Mouse (Mus musculus): Measurements from ENCODE around the gene Swap70. TPM values are rescaled to one million over a fixed set of nuclear protein-coding genes. Genes with fewer than 3 reads are reported as not detected.

Gene Swap70
- polyA plus RNA-seq (2021; fragmentation: Nextera tagmentation) = 4.1 and 4.5 TPM in 2 replicates
- long read RNA-seq, experiment 1, full-length matches to known transcripts = 13 of 21 reads
- long read RNA-seq, experiment 1, partial matches to known transcripts = 8 of 21 reads
- long read RNA-seq, experiment 1, other reads (novel, unspliced or antisense) = 0 of 21 reads
- long read RNA-seq, experiment 2, full-length matches to known transcripts = 51 of 56 reads
- long read RNA-seq, experiment 2, partial matches to known transcripts = 1 of 56 reads
- long read RNA-seq, experiment 2, other reads (novel, unspliced or antisense) = 4 of 56 reads

GRCm38 (mm10) chr7:110221586-110222481, at the start of gene Swap70:
Swap70 (plus strand) TSS chr7:110221711.

Other genes with a start within 250 kb of the Swap70 start
- gene Tmem41b, start 234.8 kb upstream of the Swap70 start, polyA plus RNA-seq (2021; fragmentation: Nextera tagmentation) = 46.0 and 50.6 TPM in 2 replicates
- 15.4 and 17.8 TPM in 2 replicates for gene Ipo7, start 203.4 kb upstream of the Swap70 start, polyA plus RNA-seq (2021; fragmentation: Nextera tagmentation)
- gene Zfp143, start 160.5 kb upstream of the Swap70 start, polyA plus RNA-seq (2021; fragmentation: Nextera tagmentation) = 9.3 and 11.8 TPM in 2 replicates
- 7.0 and 7.6 TPM in 2 replicates for gene Wee1, start 99.7 kb upstream of the Swap70 start, polyA plus RNA-seq (2021; fragmentation: Nextera tagmentation)